Mouse (Mus musculus) testis, postnatal 14 days (tissue): ENCODE measurements around the gene Igsf9.

Source experiments
- DNase-seq: peaks from one replicate; pipeline ENCODE4 v3.0.0; 2021; ENCODE audit warnings: low spot score

The Igsf9 gene

GRCm38 (mm10) chr1:172481540-172482280, at the start of gene Igsf9:
Gene Igsf9 (plus strand): TSS chr1:172481788.
- peak; percentile 86 for DNase-seq

- DNase-seq: no peak
Observed at GRCm38 (mm10) chr1:172431836-172432586, 49.6 kb upstream of the Igsf9 start.

GRCm38 (mm10) chr1:172432587-172432955, 49.0 kb upstream of the Igsf9 start:
- DNase-seq: no peak

- DNase-seq: no peak
Observed at GRCm38 (mm10) chr1:172433012-172433850, 48.4 kb upstream of the Igsf9 start.

GRCm38 (mm10) chr1:172433851-172434165, 47.8 kb upstream of the Igsf9 start:
- DNase-seq: no peak

- DNase-seq: no peak
Observed at GRCm38 (mm10) chr1:172436785-172437184, 44.8 kb upstream of the Igsf9 start.

- DNase-seq: no peak
Observed at GRCm38 (mm10) chr1:172438621-172439020, 43.0 kb upstream of the Igsf9 start.

- no peak for DNase-seq
Observed at GRCm38 (mm10) chr1:172440521-172440920, 41.1 kb upstream of the Igsf9 start.

- DNase-seq: no peak
Observed at GRCm38 (mm10) chr1:172441935-172442445, 39.6 kb upstream of the Igsf9 start.

GRCm38 (mm10) chr1:172450226-172450625, 31.4 kb upstream of the Igsf9 start:
- DNase-seq: no peak

GRCm38 (mm10) chr1:172450848-172451470, 30.6 kb upstream of the Igsf9 start:
- no peak for DNase-seq

GRCm38 (mm10) chr1:172452911-172453310, 28.7 kb upstream of the Igsf9 start:
- no peak for DNase-seq

GRCm38 (mm10) chr1:172453810-172454209, 27.8 kb upstream of the Igsf9 start:
- no peak for DNase-seq

GRCm38 (mm10) chr1:172455416-172455815, 26.2 kb upstream of the Igsf9 start:
- DNase-seq: no peak

- DNase-seq: no peak
Observed at GRCm38 (mm10) chr1:172456001-172456677, 25.4 kb upstream of the Igsf9 start.

- no peak for DNase-seq
Observed at GRCm38 (mm10) chr1:172457196-172457595, 24.4 kb upstream of the Igsf9 start.

GRCm38 (mm10) chr1:172458041-172458440, 23.5 kb upstream of the Igsf9 start:
- no peak for DNase-seq

- DNase-seq: no peak
Observed at GRCm38 (mm10) chr1:172461602-172462001, 20.0 kb upstream of the Igsf9 start.

GRCm38 (mm10) chr1:172462534-172462933, 19.1 kb upstream of the Igsf9 start:
- no peak for DNase-seq

- no peak for DNase-seq
Observed at GRCm38 (mm10) chr1:172463387-172464333, 17.9 kb upstream of the Igsf9 start.
